Mouse (Mus musculus) hindbrain, embryonic 14.5 days (tissue): ENCODE measurements around the gene Lfng. TPM values are rescaled to one million over a fixed set of nuclear protein-coding genes. Genes with fewer than 3 reads are reported as not detected.
A peak's percentile ranks its signal among the peaks of the same experiment; 100 is the strongest.

Source experiments
- ATAC-seq: fragments of 200-750 bp; cut with Nextera tagmentation; 2 replicates; pipeline ENCODE4 v1.8.0; 2017; ENCODE audit warnings: moderate number of reproducible peaks, mild to moderate bottlenecking, moderate TSS enrichment, moderate library complexity; ENCODE audit not compliant: low FRiP score
- DNase-seq: peaks from one replicate; pipeline ENCODE4 v3.0.0-alpha.2; 2015; ENCODE audit warnings: low spot score
- H3K27ac ChIP-seq: fragments of 300-500 bp; sonication (generic); 2 replicates; pipeline ENCODE4 v1.5.1; 2014; ENCODE audit warnings: mild to moderate bottlenecking, moderate library complexity
- H3K27me3 ChIP-seq: fragments of 300-500 bp; sonication (generic); 2 replicates; pipeline ENCODE4 v1.6.1; 2014; ENCODE audit warnings: mild to moderate bottlenecking, low read length, mixed read lengths; ENCODE audit not compliant: control insufficient read depth, insufficient read depth
- H3K36me3 ChIP-seq: fragments of 300-500 bp; sonication (generic); replicated peaks from 2 replicates; pipeline ENCODE4 v1.6.1; 2014; ENCODE audit not compliant: control insufficient read depth, insufficient read depth
- H3K4me1 ChIP-seq: fragments of 300-500 bp; sonication (generic); replicated peaks from 2 replicates; pipeline ENCODE4 v1.6.1; 2014; ENCODE audit warnings: antibody characterized with exemption, low read length, mixed read lengths; ENCODE audit not compliant: control insufficient read depth, insufficient read depth
- H3K4me2 ChIP-seq: fragments of 300-500 bp; sonication (generic); replicated peaks from 2 replicates; pipeline ENCODE4 v1.6.1; 2014; ENCODE audit warnings: mild to moderate bottlenecking, moderate library complexity
- H3K4me3 ChIP-seq: fragments of 300-500 bp; sonication (generic); replicated peaks from 2 replicates; pipeline ENCODE4 v1.5.1; 2014; ENCODE audit warnings: mild to moderate bottlenecking, low read length
- H3K9ac ChIP-seq: fragments of 300-500 bp; sonication (generic); 2 replicates; pipeline ENCODE4 v1.6.1; 2014
- H3K9me3 ChIP-seq: fragments of 300-500 bp; sonication (generic); 2 replicates; pipeline ENCODE4 v1.6.1; 2016; ENCODE audit warnings: low read length; ENCODE audit not compliant: control insufficient read depth
- WGBS: fragments of 180-500 bp; shearing (Covaris S2); extraction: QIAGEN DNeasy Blood & Tissue Kit; methylation state at CpG from one replicate; pipeline ENCODE4 v1.1.7; 2014; 5-methylcytosine and 5-hydroxymethylcytosine counted together
- polyA plus RNA-seq: library from polyadenylated mRNA; unstranded; fragments of >200 nt; fragmentation: Nextera tagmentation; extraction: Ambion mirVana; gene quantifications from 2 replicates; pipeline ENCODE4 v1.2.1, GENCODE M21; 2014

Lfng gene
- polyA plus RNA-seq, 1 experiment from 2014 or later: 25.7 TPM

DNA sequence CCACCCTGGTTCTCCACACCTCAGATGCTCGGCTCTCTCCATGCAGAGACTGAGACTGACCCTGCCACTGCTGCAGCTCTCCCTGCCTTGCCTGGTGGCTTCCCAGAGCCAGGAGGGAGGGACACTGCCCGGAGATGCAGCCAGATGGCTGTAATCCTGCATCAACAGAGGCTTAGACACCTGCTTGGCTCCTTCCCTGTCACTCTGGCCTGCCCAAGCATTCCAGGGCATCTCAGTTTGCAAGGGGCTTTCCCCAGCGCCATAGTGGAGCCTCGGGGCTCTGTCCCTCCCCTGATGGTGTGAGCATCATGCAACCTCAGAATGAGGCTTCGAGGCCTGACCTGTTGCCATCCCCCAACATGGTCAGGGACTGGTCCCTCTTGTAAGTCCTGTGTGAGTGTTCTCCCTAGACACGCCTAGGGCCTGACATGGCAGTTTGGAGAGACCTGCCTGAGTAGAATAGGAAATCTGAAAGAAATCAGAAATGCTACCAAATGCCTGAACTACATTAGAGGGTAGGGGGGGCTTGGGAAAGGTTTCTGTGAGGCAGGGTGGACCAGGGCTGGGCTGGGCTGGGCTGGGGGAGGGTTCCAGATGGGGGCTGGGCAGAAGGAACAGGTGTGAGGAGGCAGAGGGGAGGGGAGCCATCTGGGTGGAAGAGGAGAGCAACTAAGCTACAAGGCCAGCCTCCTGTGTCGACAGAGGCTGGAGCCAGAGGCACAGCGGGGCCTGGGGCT lies 24.0 kb upstream of the Lfng start:
- H3K9me3 ChIP-seq: no peaks in the 10 kb centered on the region
- no peak overlapping the region for H3K4me2 ChIP-seq
- ATAC-seq (no peak), DNase-seq (no peak)
- H3K4me3 ChIP-seq: no peak overlapping the region
- H3K27me3 ChIP-seq: no peaks in the 10 kb centered on the region
- peaks cover 41% of the 10 kb centered on the region for H3K4me1 ChIP-seq
- no peaks in the 10 kb centered on the region for H3K36me3 ChIP-seq
- no peak overlapping the region for H3K9ac ChIP-seq
- peak overlapping the region; percentile 69; the same call in 1 of the 2 replicates for H3K27ac ChIP-seq
- WGBS: 13% methylated on average over 8 of the region's 8 CpGs

DNA sequence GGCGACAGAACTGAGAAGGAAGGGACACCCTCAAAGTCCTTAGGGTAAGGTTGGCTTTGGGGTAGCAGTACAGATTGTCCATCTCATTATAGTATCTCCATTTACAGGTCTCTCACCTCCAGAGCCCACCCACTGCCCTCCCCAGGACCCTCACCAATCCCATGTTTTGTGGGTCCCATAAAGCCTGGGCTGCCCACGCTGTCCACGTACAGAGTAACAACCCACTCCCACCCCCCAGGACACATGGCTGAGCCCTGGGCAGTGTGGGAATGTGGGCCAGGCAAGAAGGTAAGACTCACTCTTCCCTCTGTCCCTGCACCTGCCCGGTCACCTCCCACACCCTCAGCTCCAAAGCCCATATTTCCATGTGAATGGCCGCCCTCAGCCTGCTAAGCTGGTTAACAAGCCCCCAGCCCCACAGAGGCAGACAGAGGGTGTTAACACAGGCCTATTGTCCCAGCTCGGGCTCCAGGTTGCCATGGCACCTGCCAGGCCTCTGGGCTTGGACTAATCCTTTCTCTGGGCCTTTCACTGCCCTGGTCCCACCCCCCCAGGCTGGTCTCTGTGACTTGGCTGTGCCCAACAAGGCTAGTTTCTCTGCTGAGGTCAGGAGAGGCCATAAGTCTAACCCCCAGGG lies 23.3 kb upstream of the Lfng start:
- H3K9ac ChIP-seq: no peak overlapping the region
- DNase-seq (no peak), ATAC-seq (peak; percentile 61)
- no peaks in the 10 kb centered on the region for H3K9me3 ChIP-seq
- H3K27me3 ChIP-seq: no peaks in the 10 kb centered on the region
- no peak overlapping the region for H3K4me3 ChIP-seq
- peak overlapping the region; percentile 69 for H3K27ac ChIP-seq
- no peaks in the 10 kb centered on the region for H3K36me3 ChIP-seq
- H3K4me1 ChIP-seq: peaks cover 39% of the 10 kb centered on the region
- H3K4me2 ChIP-seq: no peak overlapping the region
- 6% methylated on average over 6 of the region's 6 CpGs for WGBS

DNA sequence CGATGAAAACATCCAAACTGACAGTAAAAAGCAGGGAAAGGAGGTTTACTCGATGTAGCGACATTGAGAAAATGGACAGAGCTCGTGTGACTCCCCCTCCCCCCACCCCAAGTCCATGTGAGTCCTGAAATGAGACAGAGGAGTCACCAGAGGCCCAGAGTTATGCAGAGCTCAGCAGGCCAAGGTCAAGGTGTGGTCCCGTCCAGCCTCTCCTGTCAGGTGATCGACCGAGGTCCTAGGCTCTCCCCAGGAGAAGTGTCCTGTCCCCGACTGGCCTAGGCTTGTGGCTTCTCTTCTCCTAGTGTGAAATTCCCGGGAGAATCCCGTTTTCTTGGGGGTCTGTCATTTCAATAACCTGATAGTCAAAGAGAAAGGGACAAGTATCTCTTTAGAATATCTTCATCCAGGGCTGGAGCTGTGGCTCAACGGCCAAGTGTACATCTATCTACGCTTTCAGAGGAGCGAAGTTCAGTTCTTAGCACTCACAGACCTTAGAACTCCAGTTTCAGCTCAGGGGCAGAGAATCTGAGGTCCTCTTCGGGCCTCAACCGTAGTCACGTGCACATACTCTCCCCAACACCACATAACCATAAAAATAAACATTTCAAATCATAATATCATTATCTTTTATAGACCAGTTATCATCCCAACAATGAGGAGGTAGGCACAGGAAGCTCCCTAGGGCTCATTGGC lies 17.9 kb upstream of the Lfng start:
- no peaks in the 10 kb centered on the region for H3K27me3 ChIP-seq
- no peak overlapping the region for H3K4me2 ChIP-seq
- H3K36me3 ChIP-seq: no peaks in the 10 kb centered on the region
- no peak overlapping the region for H3K9ac ChIP-seq
- WGBS: 94% methylated on average over 16 of the region's 16 CpGs
- no peak overlapping the region for H3K4me3 ChIP-seq
- ATAC-seq (no peak), DNase-seq (no peak)
- peaks cover 3% of the 10 kb centered on the region; the same call in 1 of the 2 replicates for H3K4me1 ChIP-seq
- H3K9me3 ChIP-seq: no peaks in the 10 kb centered on the region
- H3K27ac ChIP-seq: no peak overlapping the region

DNA sequence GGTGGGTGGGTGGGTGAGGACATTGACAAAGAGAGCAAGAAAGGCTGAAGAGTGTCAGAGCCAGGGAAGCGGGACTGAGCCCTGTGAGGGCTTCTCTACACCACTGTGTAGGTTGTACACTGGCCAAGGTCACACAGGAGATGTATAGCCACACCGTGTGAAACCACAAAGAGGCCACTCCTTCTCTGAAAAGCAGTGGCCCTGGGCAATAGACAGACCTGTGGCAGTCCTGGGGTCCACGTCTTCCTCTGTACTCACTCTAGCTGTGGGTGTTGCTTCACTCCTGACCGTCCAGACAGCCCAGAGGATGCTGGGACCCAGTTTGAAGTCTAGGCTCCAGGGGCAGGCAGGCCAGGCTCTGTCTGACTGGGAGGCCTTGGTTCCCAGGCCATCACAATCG lies 12.3 kb upstream of the Lfng start:
- Histone ChIP-seq H3K27me3 (no peaks in the 10 kb centered on the region), H3K9me3 (no peaks in the 10 kb centered on the region), H3K9ac (no peak overlapping the region), H3K4me3 (no peak overlapping the region), H3K4me1 (no peaks in the 10 kb centered on the region), H3K4me2 (no peak overlapping the region), H3K27ac (no peak overlapping the region), H3K36me3 (no peaks in the 10 kb centered on the region)
- WGBS: 72% methylated on average over 5 of the region's 5 CpGs
- DNase-seq (no peak), ATAC-seq (no peak)

DNA sequence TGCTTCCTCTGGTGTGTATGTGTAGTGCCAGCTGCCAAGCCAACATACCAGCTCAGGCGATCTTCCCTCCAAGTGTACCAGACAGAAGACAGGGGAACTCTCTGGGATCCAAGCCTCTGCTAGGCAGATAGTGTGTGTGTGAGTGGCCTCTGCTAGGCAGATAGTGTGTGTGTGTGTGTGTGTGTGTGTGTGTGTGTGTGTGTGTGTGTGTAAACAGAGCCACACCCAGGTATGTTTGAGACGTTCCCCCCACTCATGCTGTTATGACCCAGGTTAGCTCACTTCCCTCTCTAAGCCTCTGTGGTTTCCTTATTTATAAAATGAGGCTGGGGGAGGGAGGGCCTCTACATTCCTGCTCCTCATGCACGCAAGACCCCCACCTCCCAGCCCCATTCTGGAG lies 10.7 kb upstream of the Lfng start:
- H3K4me2 ChIP-seq: no peak overlapping the region
- no peak overlapping the region for H3K4me3 ChIP-seq
- H3K4me1 ChIP-seq: no peaks in the 10 kb centered on the region
- DNase-seq (no peak), ATAC-seq (no peak)
- no peaks in the 10 kb centered on the region for H3K27me3 ChIP-seq
- no peaks in the 10 kb centered on the region for H3K9me3 ChIP-seq
- H3K9ac ChIP-seq: no peak overlapping the region
- 76% methylated on average over 3 of the region's 3 CpGs for WGBS
- H3K27ac ChIP-seq: no peak overlapping the region
- no peaks in the 10 kb centered on the region for H3K36me3 ChIP-seq

DNA sequence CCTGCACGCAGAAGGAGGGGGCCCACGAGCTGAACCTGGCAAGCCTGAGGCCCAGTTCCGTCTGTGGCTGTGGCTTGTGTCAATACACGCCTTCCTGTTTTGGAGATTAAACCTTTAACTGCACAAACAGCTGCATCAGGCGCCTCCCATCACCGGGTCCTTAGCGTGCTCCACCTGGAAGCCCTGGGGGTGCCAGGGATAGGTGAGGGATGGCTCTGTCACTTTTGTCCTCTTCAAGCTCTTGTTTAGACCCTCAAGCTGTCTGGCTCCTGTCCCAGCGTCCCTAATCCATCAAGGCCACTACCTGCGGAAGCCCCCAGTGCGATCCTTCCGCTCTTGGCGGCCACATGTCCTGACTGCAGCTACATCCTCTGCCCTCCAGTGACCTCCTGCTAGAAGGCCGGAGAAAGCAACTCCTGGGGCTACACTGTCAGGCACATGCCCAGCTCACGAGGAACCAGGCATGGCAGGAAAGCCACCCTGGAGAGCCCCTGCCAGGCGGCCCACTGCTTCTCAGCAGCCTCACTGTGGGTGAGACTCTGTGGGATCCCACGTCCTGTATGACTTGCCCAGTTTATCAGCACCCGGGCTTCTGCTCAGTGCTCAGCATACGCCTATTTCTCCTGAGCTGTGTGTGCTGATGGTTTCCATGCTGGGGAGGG lies 10.1 kb upstream of the Lfng start:
- H3K4me3 ChIP-seq: no peak overlapping the region
- no peak overlapping the region for H3K9ac ChIP-seq
- DNase-seq (no peak), ATAC-seq (no peak)
- no peaks in the 10 kb centered on the region for H3K36me3 ChIP-seq
- H3K9me3 ChIP-seq: no peaks in the 10 kb centered on the region
- H3K4me2 ChIP-seq: no peak overlapping the region
- no peaks in the 10 kb centered on the region for H3K27me3 ChIP-seq
- 72% methylated on average over 18 of the region's 18 CpGs for WGBS
- H3K4me1 ChIP-seq: no peaks in the 10 kb centered on the region
- H3K27ac ChIP-seq: no peak overlapping the region

DNA sequence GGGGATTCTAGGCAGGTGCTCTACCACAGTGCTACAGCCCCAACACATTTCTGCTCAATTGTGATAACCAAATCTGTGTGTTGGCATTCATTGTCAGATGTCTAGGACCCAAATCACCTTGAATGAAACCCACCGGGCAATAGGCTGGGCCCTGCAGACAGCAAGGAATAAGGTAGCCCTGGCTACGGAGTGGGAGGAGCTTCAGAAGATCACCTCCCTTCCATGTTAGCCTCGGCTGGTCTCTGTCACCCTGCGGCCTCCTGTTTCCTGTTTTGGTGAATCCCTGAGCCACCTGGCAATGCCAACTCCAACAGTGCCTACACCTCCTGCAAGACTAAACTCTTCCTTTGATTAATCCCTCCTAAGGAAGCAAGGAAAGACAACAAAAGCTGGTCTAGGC lies 9.3 kb upstream of the Lfng start:
- Histone ChIP-seq H3K4me3 (no peak overlapping the region), H3K4me2 (no peak overlapping the region), H3K27ac (no peak overlapping the region), H3K27me3 (no peaks in the 10 kb centered on the region), H3K9me3 (no peaks in the 10 kb centered on the region), H3K4me1 (no peaks in the 10 kb centered on the region), H3K36me3 (no peaks in the 10 kb centered on the region), H3K9ac (no peak overlapping the region)
- ATAC-seq: no peak
- DNase-seq: no peak
- WGBS: 92% methylated on average over 4 of the region's 4 CpGs

DNA sequence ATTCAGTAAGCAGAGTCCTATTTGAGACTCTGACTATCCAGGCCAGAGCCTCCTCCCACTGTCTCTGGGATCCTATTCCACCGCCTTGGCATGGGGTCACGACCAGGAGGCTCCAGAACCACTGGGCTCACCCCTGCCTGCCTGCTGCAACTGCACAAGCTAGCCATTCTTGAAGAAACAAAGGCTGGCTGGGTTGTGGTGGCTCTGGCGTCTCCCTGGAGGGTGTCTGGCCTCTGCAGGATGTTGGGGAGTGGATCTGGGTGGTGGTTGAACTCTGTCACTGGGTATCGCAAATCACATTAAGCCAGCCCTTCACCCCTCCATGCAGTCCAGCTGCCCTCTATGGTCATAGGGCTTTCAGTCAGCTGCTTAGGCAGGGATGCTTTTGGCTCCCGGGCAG lies 7.2 kb upstream of the Lfng start:
- WGBS: 61% methylated on average over 5 of the region's 5 CpGs

DNA sequence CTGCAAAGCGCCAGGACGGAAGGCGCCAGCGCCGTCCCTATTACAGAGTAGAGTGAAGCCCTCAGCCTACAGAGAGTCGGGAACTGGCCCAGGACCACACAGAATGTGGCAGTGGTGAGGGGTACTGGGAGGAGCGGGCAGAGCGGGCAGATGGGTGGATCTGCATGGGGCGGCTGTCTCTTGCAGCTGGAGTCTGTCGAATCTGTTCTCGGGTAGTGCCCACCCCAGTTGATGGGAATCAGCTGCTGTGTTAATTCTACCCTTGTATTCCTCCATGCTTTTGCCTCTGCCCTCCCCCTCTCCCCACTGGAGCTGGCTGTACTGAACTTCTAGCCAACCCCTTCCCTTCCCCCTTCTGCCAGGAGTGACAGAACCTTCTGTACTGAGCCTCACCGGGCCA lies 5.4 kb upstream of the Lfng start:
- no peak overlapping the region for H3K27ac ChIP-seq
- 61% methylated on average over 12 of the region's 12 CpGs for WGBS
- H3K36me3 ChIP-seq: no peaks in the 10 kb centered on the region
- no peak overlapping the region for H3K4me2 ChIP-seq
- no peak overlapping the region for H3K9ac ChIP-seq
- peaks cover 6% of the 10 kb centered on the region for H3K27me3 ChIP-seq
- peaks cover 8% of the 10 kb centered on the region for H3K4me1 ChIP-seq
- no peak overlapping the region for H3K4me3 ChIP-seq
- ATAC-seq: no peak; the same call in 1 of the 2 replicates
- no peaks in the 10 kb centered on the region for H3K9me3 ChIP-seq
- DNase-seq: no peak

More for the DNA sequence above, 7.2 kb upstream of the Lfng start:
- DNase-seq (no peak), ATAC-seq (no peak)
- H3K4me2 ChIP-seq: no peak overlapping the region
- H3K9ac ChIP-seq: no peak overlapping the region
- no peaks in the 10 kb centered on the region for H3K27me3 ChIP-seq
- H3K27ac ChIP-seq: no peak overlapping the region
- no peaks in the 10 kb centered on the region for H3K4me1 ChIP-seq
- H3K36me3 ChIP-seq: no peaks in the 10 kb centered on the region
- H3K4me3 ChIP-seq: no peak overlapping the region
- no peaks in the 10 kb centered on the region for H3K9me3 ChIP-seq
